Mouse (Mus musculus) spleen, adult 18-20 months (tissue): Measurements from ENCODE around the gene Map3k12.

Experiments
- DNase-seq, 2 experiments: peaks; one replicate each; pipeline ENCODE4 v3.0.0; 2022; ENCODE audit warnings: mixed read lengths in 2 of 2

The Map3k12 gene

GRCm38 (mm10) chr15:102516728-102517404 lies at the start of gene Map3k12:
Gene Map3k12, minus strand, starts transcription at chr15:102517064.
- peak; percentile 44 to 57 for DNase-seq

DNA sequence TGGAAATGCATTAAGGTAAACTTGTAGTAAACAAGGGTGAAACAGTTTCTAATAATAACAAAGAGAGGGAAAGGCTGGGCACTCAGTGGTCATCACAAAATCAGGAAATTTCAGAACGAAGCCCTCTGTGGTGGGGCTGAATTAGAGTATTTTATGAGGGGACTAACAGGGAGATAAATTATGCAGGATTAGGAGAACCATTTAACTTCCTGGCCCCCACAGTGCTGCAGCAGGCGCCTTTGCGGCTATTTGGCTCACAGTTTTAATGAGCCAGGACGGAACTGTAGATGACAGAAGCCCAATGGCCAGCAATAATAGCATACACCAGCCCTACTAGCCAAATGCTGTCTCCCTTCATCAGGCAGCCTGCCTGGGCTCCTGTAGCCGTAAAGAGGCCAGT lies 46.8 kb upstream of the Map3k12 start:
- DNase-seq: no peak

DNA sequence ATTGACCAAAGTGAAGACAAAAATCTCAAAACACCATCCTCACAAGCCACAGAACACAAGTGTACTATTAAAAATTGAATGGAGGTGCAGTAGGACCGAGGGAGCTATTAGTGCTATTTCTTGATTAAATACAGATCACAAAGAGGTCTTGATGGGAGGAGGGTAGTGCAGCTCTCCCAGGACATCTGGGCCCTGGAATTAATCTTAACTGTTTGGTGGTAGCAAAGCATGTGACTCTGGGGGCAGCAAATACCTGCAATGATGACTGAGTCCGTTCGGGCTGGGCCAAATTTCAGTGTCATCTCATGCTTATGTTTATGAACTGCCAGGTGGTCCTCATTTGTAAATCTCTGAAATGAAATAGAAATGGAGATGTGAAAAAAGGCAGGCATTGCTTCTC lies 46.2 kb upstream of the Map3k12 start:
- DNase-seq: no peak

- DNase-seq: no peak
These were observed 45.6 kb upstream of the Map3k12 start for GRCm38 (mm10) chr15:102562491-102562890.

DNA sequence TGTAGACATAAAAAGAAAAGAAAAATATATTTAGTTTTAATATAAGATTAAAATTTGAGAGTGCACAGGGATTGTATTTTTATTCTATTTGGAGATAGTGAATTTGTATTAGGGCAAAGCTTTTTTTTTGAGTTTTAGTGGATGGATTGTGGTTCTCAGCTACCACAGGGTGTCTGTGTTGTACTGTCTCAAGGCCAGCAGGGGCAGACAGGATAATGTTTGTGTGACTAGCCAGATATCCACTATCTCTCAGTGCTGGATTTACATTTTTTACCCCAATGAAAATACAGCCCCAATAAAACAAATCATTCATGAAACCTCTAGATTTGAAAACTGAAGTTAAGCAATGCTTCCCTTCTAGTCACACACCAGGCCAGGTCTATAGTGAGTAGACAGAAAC lies 40.7 kb upstream of the Map3k12 start:
- no peak for DNase-seq

DNA sequence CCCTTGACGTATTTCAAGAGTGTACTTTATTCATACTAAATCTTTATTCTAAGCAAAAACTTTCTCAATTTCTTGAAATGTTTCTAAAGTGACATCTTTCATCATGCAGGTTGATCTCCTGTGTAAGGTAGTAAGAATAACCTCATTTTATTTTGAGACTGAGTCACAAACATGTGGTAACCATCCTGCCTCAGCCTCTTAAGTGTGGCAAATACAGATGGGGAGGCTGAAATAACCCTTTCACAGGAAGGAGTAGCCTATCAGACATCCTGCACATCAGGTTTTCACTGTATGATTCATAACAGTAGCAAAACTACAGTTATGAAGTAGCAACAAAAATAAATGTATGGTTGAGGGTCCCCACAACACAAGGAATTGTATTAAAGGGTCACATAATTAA lies 38.7 kb upstream of the Map3k12 start:
- no peak for DNase-seq

GRCm38 (mm10) chr15:102552599-102552998 lies 35.7 kb upstream of the Map3k12 start:
- DNase-seq: no peak

- DNase-seq: no peak
These were observed 30.6 kb upstream of the Map3k12 start for GRCm38 (mm10) chr15:102547478-102547877.

- DNase-seq: no peak
These were observed 30.0 kb upstream of the Map3k12 start for GRCm38 (mm10) chr15:102546677-102547427.

- no peak for DNase-seq
These were observed 29.4 kb upstream of the Map3k12 start for GRCm38 (mm10) chr15:102546246-102546645.

- no peak for DNase-seq
These were observed 27.9 kb upstream of the Map3k12 start for GRCm38 (mm10) chr15:102544801-102545200.

- no peak for DNase-seq
These were observed 17.1 kb upstream of the Map3k12 start for GRCm38 (mm10) chr15:102533926-102534325.

DNA sequence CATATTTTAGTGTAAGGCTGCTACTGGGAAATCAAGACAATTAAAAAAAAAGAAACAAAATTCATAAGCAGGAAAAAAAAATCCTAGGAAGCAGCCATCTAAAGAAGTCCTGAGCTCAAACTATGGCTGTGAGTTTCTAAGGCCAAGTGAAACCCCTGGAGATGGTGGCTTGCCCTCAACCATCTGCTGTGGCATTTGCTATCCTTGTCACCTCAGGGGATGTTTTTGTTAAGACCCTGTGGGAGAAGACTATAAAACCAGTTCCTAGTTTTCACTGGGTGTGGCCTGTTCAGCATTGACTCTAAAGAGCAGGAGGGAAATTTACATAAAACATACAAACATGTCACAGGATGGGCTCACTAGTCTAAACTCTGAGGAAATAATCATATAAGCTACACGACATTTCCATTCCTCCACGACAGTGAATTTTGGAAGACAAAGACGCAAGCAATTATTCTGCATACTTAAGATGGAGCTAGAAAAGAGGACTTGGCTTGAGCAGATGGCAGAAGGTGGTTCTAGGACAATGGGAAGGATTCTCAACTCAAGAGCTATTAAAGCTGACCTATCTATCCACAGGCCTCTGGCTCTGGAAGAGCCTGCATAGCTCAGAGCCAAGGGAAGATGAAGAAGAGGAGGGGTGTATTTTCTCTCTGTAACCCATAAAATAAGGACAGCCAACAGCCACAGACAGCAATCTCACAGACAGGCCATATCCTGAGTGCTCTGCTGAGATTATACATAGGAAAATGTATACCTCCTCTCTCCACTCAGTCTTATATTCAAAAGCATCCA lies 15.4 kb upstream of the Map3k12 start:
- no peak for DNase-seq

DNA sequence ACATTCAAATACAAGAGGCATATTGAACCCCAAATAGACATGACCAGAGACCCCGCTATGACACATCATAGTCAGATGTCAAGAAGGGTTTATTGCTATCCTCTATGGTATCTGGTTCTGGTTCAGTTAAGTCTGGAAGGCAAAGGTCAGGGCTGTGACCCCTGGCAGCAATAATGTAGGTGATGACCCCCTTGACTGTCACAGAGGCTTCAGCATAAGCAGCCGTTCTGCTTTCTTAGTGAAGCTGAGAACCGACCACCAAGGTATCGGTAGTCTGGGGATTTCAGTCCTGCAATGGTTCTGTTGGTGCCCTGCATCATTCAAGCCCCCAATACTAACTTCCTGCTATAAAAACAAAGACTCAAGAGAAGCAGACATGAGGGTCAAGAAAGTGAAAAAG lies 14.7 kb upstream of the Map3k12 start:
- no peak for DNase-seq

GRCm38 (mm10) chr15:102530566-102530965 lies 13.7 kb upstream of the Map3k12 start:
- no peak for DNase-seq

- no peak for DNase-seq
These were observed 11.5 kb upstream of the Map3k12 start for GRCm38 (mm10) chr15:102528396-102528795.

- no peak for DNase-seq
These were observed 11.1 kb upstream of the Map3k12 start for GRCm38 (mm10) chr15:102527936-102528335.

DNA sequence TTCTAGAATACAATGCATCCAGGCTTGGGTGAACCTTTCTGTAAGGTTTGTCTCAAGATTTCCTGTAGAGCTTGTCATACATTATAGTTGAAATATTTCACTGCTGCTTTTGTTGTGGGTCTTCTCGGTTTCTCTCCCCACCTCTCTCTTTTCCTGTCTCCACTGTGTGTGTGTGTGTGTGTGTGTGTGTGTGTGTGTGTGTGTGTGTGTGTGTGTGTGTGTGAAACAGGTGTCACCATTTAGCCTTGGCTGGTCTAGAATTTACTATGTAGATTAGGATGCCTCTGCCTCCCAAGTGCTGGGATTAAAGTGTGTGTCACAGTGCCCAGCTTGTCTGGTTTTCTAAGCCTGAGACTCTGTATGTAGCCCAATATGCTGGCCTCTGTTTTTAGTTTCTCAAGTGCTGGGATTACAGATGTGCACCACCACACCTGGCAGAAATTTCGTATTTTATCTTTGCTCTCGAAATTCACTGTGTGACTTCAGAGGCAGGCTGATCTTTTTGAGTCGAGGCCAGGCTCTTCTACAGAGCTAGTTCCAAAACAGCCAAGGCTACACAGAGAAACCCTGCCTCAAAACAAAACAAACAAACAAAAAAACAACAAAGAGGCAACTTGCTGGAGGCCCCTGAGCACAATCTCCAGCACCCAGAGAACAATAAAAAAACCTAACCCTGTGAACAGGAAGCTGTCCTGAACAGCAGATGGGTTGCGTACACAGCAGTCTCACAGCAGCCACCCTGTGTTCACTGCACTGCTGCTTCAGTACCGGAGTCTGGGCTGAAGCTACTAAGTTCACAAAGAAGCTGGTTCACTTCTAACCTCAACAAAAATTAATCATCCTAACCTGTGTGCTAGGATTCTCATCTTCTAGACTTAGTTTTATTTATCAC lies 9.5 kb upstream of the Map3k12 start:
- DNase-seq: no peak

- peak; percentile 37 to 70 for DNase-seq
These were observed 8.1 kb upstream of the Map3k12 start, which contains the start of gene Npff for GRCm38 (mm10) chr15:102524892-102525485. Gene Npff, minus strand, starts transcription at chr15:102524942.

DNA sequence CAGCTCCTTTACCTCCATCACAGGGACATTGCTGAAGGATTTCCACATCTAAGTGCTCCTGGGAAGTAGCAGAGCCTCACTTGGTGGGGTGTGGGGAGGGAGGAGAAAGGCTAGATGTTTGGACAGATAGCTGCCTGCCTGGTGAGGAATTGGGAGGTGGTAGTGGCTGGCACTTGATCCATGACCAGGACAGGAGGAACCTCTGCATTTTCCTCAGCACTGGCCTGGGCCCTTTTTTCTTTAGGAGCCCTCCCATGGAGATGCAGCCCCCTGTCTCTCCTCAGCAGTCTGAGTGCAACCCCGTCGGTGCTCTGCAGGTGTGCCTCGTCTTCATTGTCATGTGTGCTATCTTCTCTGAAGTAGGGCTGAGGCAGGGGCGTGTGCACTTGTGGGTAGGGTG lies 4.6 kb upstream of the Map3k12 start:
- DNase-seq: no peak

- no peak for DNase-seq
These were observed 3.6 kb upstream of the Map3k12 start for GRCm38 (mm10) chr15:102520416-102520815.
